Mouse (Mus musculus): ENCODE results near the gene Xrcc5.

- TF ChIP-seq CTCF (IDR thresholded peaks at IDR 0.05; ENCODE audit: borderline replicate concordance, insufficient read depth, low read length) (no peak), POLR2A (IDR thresholded peaks at IDR 0.05; ENCODE audit: low read depth, low read length) (no peak)
Measured at GRCm38 (mm10) chr1:72290896-72291295, 16.3 kb upstream of the Xrcc5 start.
